Mouse (Mus musculus) lung, postnatal 25 days (tissue): ENCODE results near the gene Rps17.
A peak's percentile ranks its signal among the peaks of the same experiment; 100 is the strongest.

Source experiments
- DNase-seq: peaks from one replicate; pipeline ENCODE4 v3.0.0; 2022; ENCODE audit warnings: low spot score

Gene Rps17

GRCm38 (mm10) chr7:81344544-81345446, at the start of gene Rps17:
Gene Rps17, minus strand, starts transcription at chr7:81345254.
- peak; percentile 95 for DNase-seq

GRCm38 (mm10) chr7:81379363-81379762, 34.3 kb upstream of the Rps17 start:
- no peak for DNase-seq

GRCm38 (mm10) chr7:81372337-81372920, 27.4 kb upstream of the Rps17 start:
- no peak for DNase-seq

- no peak for DNase-seq
These were observed 26.8 kb upstream of the Rps17 start for GRCm38 (mm10) chr7:81371811-81372210.

GRCm38 (mm10) chr7:81369724-81370123, 24.7 kb upstream of the Rps17 start:
- DNase-seq, result no peak

GRCm38 (mm10) chr7:81367946-81368345, 22.9 kb upstream of the Rps17 start:
- no peak for DNase-seq

GRCm38 (mm10) chr7:81356975-81357374, 11.9 kb upstream of the Rps17 start:
- DNase-seq, result no peak

GRCm38 (mm10) chr7:81356360-81356759, 11.3 kb upstream of the Rps17 start:
- DNase-seq, result no peak

- DNase-seq, result no peak
These were observed 10.7 kb upstream of the Rps17 start for GRCm38 (mm10) chr7:81355746-81356145.

GRCm38 (mm10) chr7:81351826-81352225, 6.8 kb upstream of the Rps17 start:
- DNase-seq, result no peak

GRCm38 (mm10) chr7:81348206-81348605, 3.2 kb upstream of the Rps17 start:
- DNase-seq, result no peak

- DNase-seq, result no peak
These were observed 555 bp upstream of the Rps17 start for GRCm38 (mm10) chr7:81345447-81346170.

- no peak for DNase-seq
These were observed 1.2 kb downstream of the Rps17 start for GRCm38 (mm10) chr7:81343831-81344230.

GRCm38 (mm10) chr7:81343316-81343715, 1.7 kb downstream of the Rps17 start:
- no peak for DNase-seq

- DNase-seq, result no peak
These were observed 2.5 kb downstream of the Rps17 start for GRCm38 (mm10) chr7:81342356-81343094.

- DNase-seq, result peak; percentile 21
These were observed 3.5 kb downstream of the Rps17 start for GRCm38 (mm10) chr7:81341563-81341962.

- no peak for DNase-seq
These were observed 5.3 kb downstream of the Rps17 start for GRCm38 (mm10) chr7:81339783-81340182.

- no peak for DNase-seq
These were observed 6.6 kb downstream of the Rps17 start for GRCm38 (mm10) chr7:81338522-81338873.

- no peak for DNase-seq
These were observed 7.1 kb downstream of the Rps17 start for GRCm38 (mm10) chr7:81337785-81338521.

- peak; percentile 38 for DNase-seq
These were observed 8.6 kb downstream of the Rps17 start for GRCm38 (mm10) chr7:81336432-81336786.

- DNase-seq, result peak; percentile 22
These were observed 9.2 kb downstream of the Rps17 start for GRCm38 (mm10) chr7:81335705-81336431.
